Mouse (Mus musculus) forebrain, embryonic 12.5 days (tissue): Measurements from ENCODE around the gene Dyrk1a. TPM values are rescaled to one million over a fixed set of nuclear protein-coding genes. Genes with fewer than 3 reads are reported as not detected.

ENCODE experiments used
- ATAC-seq: fragments of 200-750 bp; cut with Nextera tagmentation; 2 replicates; pipeline ENCODE4 v1.8.0; 2017; ENCODE audit warnings: moderate TSS enrichment; ENCODE audit not compliant: low FRiP score
- H3K27ac ChIP-seq: fragments of 300-500 bp; sonication (generic); 2 replicates; pipeline ENCODE4 v1.5.1; 2016; ENCODE audit warnings: mild to moderate bottlenecking
- H3K27me3 ChIP-seq: fragments of 300-500 bp; sonication (generic); 2 replicates; pipeline ENCODE4 v1.6.1; 2016; ENCODE audit warnings: mild to moderate bottlenecking
- H3K36me3 ChIP-seq: fragments of 300-500 bp; sonication (generic); replicated peaks from 2 replicates; pipeline ENCODE4 v1.6.1; 2016; ENCODE audit warnings: mild to moderate bottlenecking
- H3K4me1 ChIP-seq: fragments of 300-500 bp; sonication (generic); 2 replicates; pipeline ENCODE4 v1.6.1; 2016
- H3K4me2 ChIP-seq: fragments of 300-500 bp; sonication (generic); 2 replicates; pipeline ENCODE4 v1.6.1; 2016; ENCODE audit warnings: mild to moderate bottlenecking, moderate library complexity
- H3K4me3 ChIP-seq: fragments of 300-500 bp; sonication (generic); replicated peaks from 2 replicates; pipeline ENCODE4 v1.5.1; 2016; ENCODE audit warnings: mild to moderate bottlenecking
- H3K9ac ChIP-seq: fragments of 300-500 bp; sonication (generic); 2 replicates; pipeline ENCODE4 v1.6.1; 2016; ENCODE audit warnings: mild to moderate bottlenecking
- H3K9me3 ChIP-seq: fragments of 300-500 bp; sonication (generic); 2 replicates; pipeline ENCODE4 v1.6.1; 2016
- WGBS: fragments of 180-500 bp; shearing (Covaris S2); methylation state at CpG from one replicate; pipeline ENCODE4 v1.1.7; 2016; 5-methylcytosine and 5-hydroxymethylcytosine counted together
- polyA plus RNA-seq: library from polyadenylated mRNA; unstranded; fragments of >200 nt; fragmentation: Nextera tagmentation; extraction: Ambion mirVana; gene quantifications from 2 replicates; pipeline ENCODE4 v1.2.1, GENCODE M21; 2016

Dyrk1a gene
- polyA plus RNA-seq, 1 experiment from 2014 or later: 12.0 TPM

DNA sequence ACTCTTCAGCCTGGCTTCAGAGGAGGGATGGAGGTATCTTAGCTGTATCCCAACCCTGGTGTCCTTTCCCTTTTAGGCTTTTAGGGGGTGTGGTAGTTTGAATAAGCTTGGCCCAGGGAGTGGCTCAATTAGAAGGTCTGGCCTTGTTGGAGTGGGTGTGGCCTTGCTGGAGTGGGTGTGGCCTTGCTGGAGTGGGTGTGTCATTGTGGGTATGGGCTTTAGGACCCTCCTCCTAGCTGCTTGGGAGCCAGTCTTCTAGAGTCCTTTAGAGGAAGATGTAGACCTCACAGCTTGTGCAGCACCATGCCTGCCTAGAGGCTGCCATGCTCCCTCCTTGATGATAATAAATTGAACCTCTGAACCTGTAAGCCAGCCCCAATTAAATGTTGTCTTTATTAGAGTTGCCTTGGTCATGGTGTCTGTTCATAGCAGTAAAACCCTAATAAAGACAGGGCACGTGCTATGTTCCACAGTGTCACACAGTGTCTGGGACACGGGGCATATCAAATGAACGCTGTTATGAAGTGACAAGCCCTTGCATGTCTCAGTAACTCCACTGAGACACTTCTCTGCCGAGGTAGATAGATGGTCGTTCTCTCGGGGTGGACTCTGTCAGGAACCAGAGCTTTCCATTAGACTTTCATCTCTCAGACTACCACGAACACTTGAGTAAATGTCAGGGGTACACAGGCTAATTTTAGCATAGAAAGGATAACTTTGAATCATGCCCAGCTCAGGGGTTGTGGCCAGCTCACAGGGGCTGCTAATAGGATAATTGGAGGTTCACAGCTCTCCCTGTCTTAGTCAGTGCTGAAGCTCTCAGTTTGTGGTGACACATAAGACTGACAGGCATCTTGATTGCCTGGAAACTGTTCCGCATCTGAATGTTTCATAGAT lies 166.9 kb downstream of the Dyrk1a start:
- 81% methylated on average over 8 of the region's 8 CpGs for WGBS
- Histone ChIP-seq H3K4me1 (peaks cover 6% of the 10 kb centered on the region), H3K9me3 (no peaks in the 10 kb centered on the region), H3K4me3 (no peak overlapping the region), H3K27me3 (no peaks in the 10 kb centered on the region), H3K9ac (no peak overlapping the region), H3K4me2 (no peak overlapping the region), H3K36me3 (no peaks in the 10 kb centered on the region), H3K27ac (no peak overlapping the region)
- ATAC-seq: no peak

DNA sequence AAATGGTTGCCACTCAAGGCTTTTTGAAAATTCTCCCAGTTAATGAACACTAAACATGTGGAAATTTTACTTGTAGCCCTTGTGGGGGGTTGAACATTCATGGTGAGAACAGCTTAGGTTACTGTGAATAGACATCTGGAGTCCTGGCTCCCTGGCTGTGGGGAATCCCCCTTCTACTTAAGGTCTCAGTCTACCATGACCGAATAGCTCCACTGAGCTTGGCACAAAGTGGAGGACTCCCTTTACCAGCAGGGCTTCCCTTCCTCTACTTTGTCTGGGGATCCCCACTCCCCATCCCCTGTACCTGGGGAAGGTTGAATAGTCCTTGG lies 167.5 kb downstream of the Dyrk1a start:
- ATAC-seq: no peak
- 89% methylated on average over 1 of the region's 1 CpGs for WGBS
- H3K9ac ChIP-seq: no peak overlapping the region
- no peak overlapping the region for H3K4me2 ChIP-seq
- peaks cover 6% of the 10 kb centered on the region for H3K4me1 ChIP-seq
- H3K4me3 ChIP-seq: no peak overlapping the region
- H3K27me3 ChIP-seq: no peaks in the 10 kb centered on the region
- H3K9me3 ChIP-seq: no peaks in the 10 kb centered on the region
- no peak overlapping the region for H3K27ac ChIP-seq
- no peaks in the 10 kb centered on the region for H3K36me3 ChIP-seq

DNA sequence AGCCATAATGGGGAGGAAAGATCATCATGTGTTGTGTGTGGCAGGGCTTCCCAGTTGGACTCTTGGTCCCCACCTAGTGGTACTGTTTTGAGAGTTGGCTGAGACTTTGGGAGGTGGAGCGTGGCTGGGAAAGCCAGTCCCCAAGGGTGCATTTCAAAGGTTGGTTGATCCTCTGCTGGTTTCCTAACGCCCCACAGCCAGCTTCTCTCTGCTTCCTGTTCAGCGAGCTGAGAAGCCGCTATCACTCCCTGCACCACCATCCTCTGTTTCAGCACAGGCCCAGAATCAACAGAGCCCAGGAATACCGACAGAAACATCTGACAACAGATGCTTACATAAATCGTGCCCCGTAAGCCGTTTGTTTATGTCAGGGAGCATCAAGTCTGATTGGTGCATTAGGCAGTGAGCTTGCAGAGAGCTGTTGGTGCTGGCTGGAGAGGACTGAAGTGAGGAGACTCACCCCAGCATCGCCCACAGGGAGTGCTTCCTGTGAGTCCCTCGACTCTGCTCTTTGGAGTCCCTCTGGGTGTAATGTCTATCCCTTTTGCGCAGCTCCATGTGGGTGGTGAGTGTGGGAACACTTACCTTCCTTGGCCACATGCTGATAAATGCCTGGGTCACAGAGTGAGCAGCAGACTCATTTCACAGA lies 174.2 kb downstream of the Dyrk1a start:
- 4% methylated on average over 11 of the region's 11 CpGs for WGBS
- H3K27ac ChIP-seq: no peak overlapping the region
- H3K4me3 ChIP-seq: peak overlapping the region; percentile 17
- peak overlapping the region; percentile 39 for H3K4me2 ChIP-seq
- H3K27me3 ChIP-seq: no peaks in the 10 kb centered on the region
- H3K36me3 ChIP-seq: no peaks in the 10 kb centered on the region
- H3K9ac ChIP-seq: no peak overlapping the region
- no peak for ATAC-seq
- no peaks in the 10 kb centered on the region for H3K9me3 ChIP-seq
- H3K4me1 ChIP-seq: 0 out of 2 replicates have a peak, but pooled peaks cover 7% of the 10 kb centered on the region

DNA sequence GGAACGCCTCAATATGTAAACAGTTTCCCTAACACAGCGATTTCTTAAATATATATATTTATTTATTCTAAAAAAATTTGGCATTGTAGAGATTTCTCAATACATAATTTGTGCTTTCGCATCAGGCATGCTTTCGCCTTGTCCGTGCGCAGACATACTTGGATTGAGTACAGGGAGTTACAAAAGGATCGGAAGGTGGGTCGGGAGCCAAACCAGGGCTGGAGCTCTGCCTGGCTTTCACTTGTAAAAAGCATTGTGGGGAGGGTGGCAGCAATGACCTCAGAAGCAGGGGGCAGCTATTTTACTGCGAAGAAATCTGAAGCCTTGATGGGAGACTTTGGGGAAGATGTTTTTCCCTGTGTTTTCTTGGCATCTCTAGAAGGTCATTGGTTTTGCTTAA lies 175.2 kb downstream of the Dyrk1a start:
- no peak overlapping the region for H3K27ac ChIP-seq
- WGBS: 79% methylated on average over 9 of the region's 9 CpGs
- 0 out of 2 replicates have a peak, but pooled peaks cover 7% of the 10 kb centered on the region for H3K4me1 ChIP-seq
- ATAC-seq: no peak
- no peak overlapping the region for H3K4me2 ChIP-seq
- H3K9me3 ChIP-seq: no peaks in the 10 kb centered on the region
- no peaks in the 10 kb centered on the region for H3K27me3 ChIP-seq
- H3K9ac ChIP-seq: no peak overlapping the region
- no peaks in the 10 kb centered on the region for H3K36me3 ChIP-seq
- no peak overlapping the region for H3K4me3 ChIP-seq

Other genes with a start within 250 kb of the Dyrk1a start
- gene Ripply3, start 241.6 kb upstream of the Dyrk1a start, polyA plus RNA-seq: 3.3 and 4.2 TPM in 2 replicates
- gene Ttc3, start 199.4 kb upstream of the Dyrk1a start, polyA plus RNA-seq: 593 and 634 TPM in 2 replicates
- gene Pigp, start 198.2 kb upstream of the Dyrk1a start, polyA plus RNA-seq: 103 and 110 TPM in 2 replicates
- 53.3 and 55.6 TPM in 2 replicates for gene Vps26c, start 43.2 kb upstream of the Dyrk1a start, polyA plus RNA-seq